In the genomic region with DNA sequence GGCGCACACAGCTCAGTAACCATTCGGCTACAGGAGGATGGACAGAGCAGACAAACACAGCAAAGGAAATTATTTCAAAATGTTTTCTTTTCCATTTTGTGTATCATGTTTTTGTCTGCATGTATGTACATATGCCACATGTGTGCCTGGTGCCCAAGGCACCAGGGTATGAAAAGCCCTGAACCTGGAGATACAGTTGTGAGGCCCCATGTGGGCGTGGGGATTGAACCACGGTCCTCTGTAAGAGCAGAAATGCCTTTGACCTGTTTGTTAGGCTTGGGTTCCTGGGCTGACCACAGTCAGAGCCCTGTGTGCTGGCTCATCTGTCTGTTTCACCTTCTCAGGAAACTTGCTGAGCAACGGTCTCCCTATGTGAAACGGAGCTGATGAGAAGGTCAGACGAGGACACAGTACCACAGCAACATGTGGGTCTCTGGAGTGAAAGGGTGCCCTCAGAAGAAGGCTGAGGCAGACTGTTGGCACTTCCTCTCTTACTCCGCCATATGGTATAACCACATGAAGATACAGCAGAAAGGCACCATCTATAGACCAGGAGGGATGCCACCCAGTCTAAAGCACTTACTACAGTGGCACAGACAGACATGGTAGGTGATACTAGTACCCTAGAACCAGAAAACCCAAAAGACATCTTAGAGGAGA, we compare ENCODE assay signal across 17 mouse cellular contexts. TPM values are rescaled to one million over a fixed set of nuclear protein-coding genes. Genes with fewer than 3 reads are reported as not detected.
DNase-seq lines count a peak whose midpoint lies in the region; ATAC-seq and TF ChIP-seq lines count a peak whose summit lies in the region.
"Had no signal": no experiment of that assay in that cellular context is flagged by ENCODE, and none has a peak within 500 bp of the region (broad histone marks: within the 10 kb centered on the region; RNA-seq: fewer than 3 reads in every experiment).

No protein-coding gene starts in this region.

- no peak for TF ChIP-seq POLR2A in thymus, adult 2 months (IDR thresholded peaks at IDR 0.05; ENCODE audit: control insufficient read depth, extremely low read depth, insufficient read depth, low read length, poor library complexity)

- no peaks in the 10 kb centered on the region for H3K9me3 ChIP-seq in G1E (replicated peaks)
- H3K9me3 ChIP-seq: forebrain, embryonic 15.5 days; midbrain, embryonic 12.5 days; stomach, embryonic 15.5 days had no signal

- WGBS in thymus, adult 2 months, result 26% methylated on average over 8 of the region's 8 CpGs

- peak; percentile 77 for DNase-seq in heart, adult 11 months
- DNase-seq in heart, adult 8-10 months (ENCODE audit: low spot score), result no peak
- no peak for DNase-seq in G1E (ENCODE audit: low spot score)
- DNase-seq in thymus, adult 2 months, result peak; percentile 35
- no peak for DNase-seq in left cerebral cortex, adult 11 months (ENCODE audit: low spot score)
- DNase-seq in frontal cortex, adult 2 months (ENCODE audit: extremely low spot score in 1 of 2, low spot score in 1 of 2), result no peak
- no peak for DNase-seq in urinary bladder, postnatal 4 days (ENCODE audit: low spot score in 2 of 2)
- DNase-seq: cerebellum, postnatal 36 days; gastrocnemius, postnatal 36 days had no signal

- no peak for TF ChIP-seq CTCF in G1E (IDR thresholded peaks at IDR 0.05; ENCODE audit: low read depth, low read length)
- TF ChIP-seq CTCF in thymus, adult 2 months (IDR thresholded peaks at IDR 0.05; ENCODE audit: borderline replicate concordance, control insufficient read depth, extremely low read depth, insufficient read depth, low read length, poor library complexity), result no peak

- H3K4me1 ChIP-seq in G1E (ENCODE audit: insufficient read depth, low read depth, low read length), result peaks cover 35% of the 10 kb centered on the region
- peaks cover 12% of the 10 kb centered on the region for H3K4me1 ChIP-seq in thymus, adult 2 months (replicated peaks; ENCODE audit: control insufficient read depth, insufficient read depth, low read length)
- H3K4me1 ChIP-seq: kidney, embryonic 15.5 days; stomach, embryonic 15.5 days had no signal

- ATAC-seq in G1E (ENCODE audit: extremely low read depth, insufficient number of reproducible peaks, low FRiP score, poor library complexity, severe bottlenecking), result peak; percentile 78
- ATAC-seq in hematopoietic stem cell, adult 5-6 weeks (replicated peaks in 1 of 2; ENCODE audit: insufficient read depth in 1 of 2, low FRiP score in 2 of 2, low TSS enrichment in 1 of 2, low read depth in 1 of 2, poor library complexity in 2 of 2, severe bottlenecking in 2 of 2), result peak; percentile 85 to 89
- ATAC-seq: activated CD4-positive, CD25-positive, alpha-beta regulatory T cell, adult 4 months; forebrain, embryonic 15.5 days; hindbrain, postnatal 0 days had no signal

- H3K4me3 ChIP-seq in G1E (ENCODE audit: low read depth, low read length), result peak overlapping the region; percentile 44; the same call in 1 of the 2 replicates
- H3K4me3 ChIP-seq in thymus, adult 2 months (ENCODE audit: control insufficient read depth, insufficient read depth, low read length), result no peak overlapping the region
- H3K4me3 ChIP-seq: forebrain, embryonic 15.5 days; kidney, embryonic 15.5 days; layer of hippocampus, adult 2 months; midbrain, embryonic 12.5 days; stomach, embryonic 15.5 days had no signal

- H3K27ac ChIP-seq in thymus, adult 2 months (ENCODE audit: control insufficient read depth, insufficient read depth, low read length), result peak overlapping the region; percentile 46; the same call in 1 of the 2 replicates
- H3K27ac ChIP-seq: forebrain, embryonic 15.5 days; hindbrain, postnatal 0 days; kidney, embryonic 15.5 days; layer of hippocampus, adult 2 months; midbrain, embryonic 12.5 days; stomach, embryonic 15.5 days had no signal

- no peaks in the 10 kb centered on the region for H3K27me3 ChIP-seq in G1E (ENCODE audit: insufficient read depth, low read length)
- no peaks in the 10 kb centered on the region for H3K27me3 ChIP-seq in thymus, adult 2 months (ENCODE audit: control insufficient read depth, insufficient read depth, low read length)
- H3K27me3 ChIP-seq: forebrain, embryonic 15.5 days; kidney, embryonic 15.5 days; midbrain, embryonic 12.5 days; stomach, embryonic 15.5 days had no signal

- H3K36me3 ChIP-seq in G1E (replicated peaks), result peaks cover 33% of the 10 kb centered on the region
- H3K36me3 ChIP-seq in thymus, adult 2 months (ENCODE audit: control insufficient read depth, insufficient read depth, low read length), result no peaks in the 10 kb centered on the region

RNA-seq across cellular contexts. Expression of a gene that starts 23.7 kb away (rescaled TPM):
- 10 to 100 TPM; 60.0 to 73.3 (median 64.3) TPM for total RNA-seq in heart, adult 8-10 months (2022)
- total RNA-seq in G1E (2014; fragmentation: Nextera tagmentation) (147 and 158 TPM in 2 replicates), G1E (2017) (103 and 112 TPM in 2 replicates)
- 10.4 and 13.1 TPM in 2 replicates for polyA plus RNA-seq in G1E (2012)
- 125 and 145 TPM in 2 replicates for total RNA-seq in hematopoietic stem cell, adult 5-6 weeks (2017)
- 35.9 and 40.7 TPM in 2 replicates for polyA plus RNA-seq in thymus, adult 2 months (2012; rRNA removed)
- polyA plus RNA-seq in frontal cortex, adult 2 months (2012; rRNA removed), result 33.6 and 36.0 TPM in 2 replicates

Comparison
In these comparisons a context has a peak if more than half of its experiments do, and no peak if none do; other contexts are left out.
1. DNase-seq: peak in heart, adult 11 months (single experiment) and thymus, adult 2 months (single experiment); none in heart, adult 8-10 months (single experiment), G1E (single experiment), left cerebral cortex, adult 11 months (single experiment), frontal cortex, adult 2 months (0 of 2) and urinary bladder, postnatal 4 days (0 of 2).